ENCODE assay signal across 16 mouse cellular contexts in the genomic region with DNA sequence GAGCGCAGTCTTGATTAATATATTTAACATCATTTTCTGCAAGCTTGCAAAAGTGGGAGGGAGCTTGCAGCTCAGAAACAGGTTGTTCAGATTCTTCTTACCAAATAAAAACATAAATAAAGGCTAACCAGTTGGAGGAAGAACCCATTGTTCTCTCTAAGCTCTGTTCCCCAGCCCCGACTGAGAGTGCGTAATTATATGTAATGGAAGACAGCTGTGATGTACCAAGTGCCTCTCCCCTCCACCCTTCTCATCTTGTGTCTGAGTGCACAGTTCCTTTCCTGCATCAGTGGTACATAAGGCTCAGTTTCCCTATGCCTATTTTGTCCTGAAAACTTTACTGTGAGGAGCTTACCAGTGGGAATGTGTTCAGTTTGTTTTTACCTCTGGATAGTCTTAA.
A peak's percentile ranks its signal among the peaks of the same experiment; 100 is the strongest.
DNase-seq lines count a peak whose midpoint lies in the region; ATAC-seq and TF ChIP-seq lines count a peak whose summit lies in the region.
"Had no signal": no experiment of that assay in that cellular context is flagged by ENCODE, and none has a peak within 500 bp of the region (broad histone marks: within the 10 kb centered on the region; RNA-seq: fewer than 3 reads in every experiment).

No protein-coding gene starts in this region.

- H3K27ac ChIP-seq in hindbrain, postnatal 0 days, result no peak overlapping the region
- no peak overlapping the region for H3K27ac ChIP-seq in hindbrain, embryonic 12.5 days
- no peak overlapping the region for H3K27ac ChIP-seq in lung, postnatal 0 days (ENCODE audit: low read length)
- no peak overlapping the region; the same call in 1 of the 2 replicates for H3K27ac ChIP-seq in embryonic facial prominence, embryonic 11.5 days (replicated peaks; ENCODE audit: low read depth, low read length)
- no peak overlapping the region for H3K27ac ChIP-seq in forebrain, embryonic 16.5 days (ENCODE audit: low read length)
- H3K27ac ChIP-seq: heart, adult 2 months had no signal

- no peak overlapping the region for H3K9ac ChIP-seq in hindbrain, postnatal 0 days (replicated peaks; ENCODE audit: low read length)
- no peak overlapping the region for H3K9ac ChIP-seq in hindbrain, embryonic 12.5 days
- H3K9ac ChIP-seq in lung, postnatal 0 days (replicated peaks; ENCODE audit: low read depth), result no peak overlapping the region
- no peak overlapping the region for H3K9ac ChIP-seq in embryonic facial prominence, embryonic 11.5 days (replicated peaks; ENCODE audit: low read length)
- no peak overlapping the region for H3K9ac ChIP-seq in forebrain, embryonic 16.5 days (replicated peaks; ENCODE audit: low read depth, low read length)
- H3K9ac ChIP-seq: liver, postnatal 0 days had no signal

- H3K36me3 ChIP-seq in hindbrain, postnatal 0 days (ENCODE audit: insufficient read depth, low read length), result no peaks in the 10 kb centered on the region
- H3K36me3 ChIP-seq in hindbrain, embryonic 12.5 days, result no peaks in the 10 kb centered on the region
- no peaks in the 10 kb centered on the region for H3K36me3 ChIP-seq in lung, postnatal 0 days (ENCODE audit: insufficient read depth, low read length)
- H3K36me3 ChIP-seq in embryonic facial prominence, embryonic 11.5 days (replicated peaks; ENCODE audit: control insufficient read depth, insufficient read depth, low read depth, low read length), result no peaks in the 10 kb centered on the region
- no peaks in the 10 kb centered on the region for H3K36me3 ChIP-seq in forebrain, embryonic 16.5 days (ENCODE audit: control insufficient read depth, insufficient read depth)
- H3K36me3 ChIP-seq: G1E had no signal

- DNase-seq in hindbrain, postnatal 0 days (ENCODE audit: low spot score), result no peak
- peak; percentile 45 for DNase-seq in lung, postnatal 0 days (ENCODE audit: low spot score)
- no peak for DNase-seq in lung, postnatal 10 days
- DNase-seq in embryonic facial prominence, embryonic 11.5 days (ENCODE audit: low spot score), result peak; percentile 72
- no peak for DNase-seq in heart, adult 18-20 months
- DNase-seq in T-cell, adult 2 months (ENCODE audit: low spot score), result no peak
- DNase-seq: adrenal gland, postnatal 25 days; B cell, adult 2 months; cerebellum, adult 11-12 months; heart, adult 2 months; kidney, postnatal 36 days; liver, postnatal 0 days had no signal

- no peak overlapping the region for H3K4me3 ChIP-seq in hindbrain, postnatal 0 days (ENCODE audit: low read length)
- no peak overlapping the region for H3K4me3 ChIP-seq in hindbrain, embryonic 12.5 days
- no peak overlapping the region for H3K4me3 ChIP-seq in lung, postnatal 0 days (ENCODE audit: low read depth, low read length)
- no peak overlapping the region for H3K4me3 ChIP-seq in embryonic facial prominence, embryonic 11.5 days (ENCODE audit: low read depth, low read length)
- H3K4me3 ChIP-seq in forebrain, embryonic 16.5 days (replicated peaks; ENCODE audit: low read length), result no peak overlapping the region
- H3K4me3 ChIP-seq: heart, adult 2 months had no signal

- no peaks in the 10 kb centered on the region for H3K27me3 ChIP-seq in hindbrain, postnatal 0 days (ENCODE audit: insufficient read depth, low read length)
- no peaks in the 10 kb centered on the region for H3K27me3 ChIP-seq in hindbrain, embryonic 12.5 days
- H3K27me3 ChIP-seq in lung, postnatal 0 days (replicated peaks; ENCODE audit: insufficient read depth, low read length), result no peaks in the 10 kb centered on the region
- H3K27me3 ChIP-seq in embryonic facial prominence, embryonic 11.5 days (ENCODE audit: control insufficient read depth, insufficient read depth, low read length), result no peaks in the 10 kb centered on the region
- no peaks in the 10 kb centered on the region for H3K27me3 ChIP-seq in forebrain, embryonic 16.5 days (replicated peaks; ENCODE audit: control insufficient read depth, insufficient read depth, low read length)

- no peak for TF ChIP-seq EP300 in lung, postnatal 0 days (IDR thresholded peaks at IDR 0.05)

- 0 out of 2 replicates have a peak overlapping the region, but pooled peaks have one; percentile 36 for H3K4me2 ChIP-seq in hindbrain, postnatal 0 days (ENCODE audit: low read depth, low read length)
- H3K4me2 ChIP-seq in hindbrain, embryonic 12.5 days (replicated peaks), result no peak overlapping the region
- H3K4me2 ChIP-seq in lung, postnatal 0 days (replicated peaks; ENCODE audit: low read depth, low read length), result no peak overlapping the region
- 0 out of 2 replicates have a peak overlapping the region, but pooled peaks have one; percentile 2 for H3K4me2 ChIP-seq in embryonic facial prominence, embryonic 11.5 days (ENCODE audit: low read depth, low read length)
- H3K4me2 ChIP-seq in forebrain, embryonic 16.5 days (ENCODE audit: low read length), result no peak overlapping the region

- TF ChIP-seq CTCF in hindbrain, postnatal 0 days (IDR thresholded peaks at IDR 0.05; ENCODE audit: low read depth), result no peak
- TF ChIP-seq CTCF in lung, postnatal 0 days (IDR thresholded peaks at IDR 0.05), result no peak

- H3K4me1 ChIP-seq in hindbrain, postnatal 0 days (ENCODE audit: insufficient read depth, low read length), result no peaks in the 10 kb centered on the region
- H3K4me1 ChIP-seq in hindbrain, embryonic 12.5 days, result peaks cover 22% of the 10 kb centered on the region
- H3K4me1 ChIP-seq in lung, postnatal 0 days (ENCODE audit: insufficient read depth, low read depth, low read length), result no peaks in the 10 kb centered on the region
- H3K4me1 ChIP-seq in embryonic facial prominence, embryonic 11.5 days (ENCODE audit: control insufficient read depth, insufficient read depth, low read length), result no peaks in the 10 kb centered on the region; the same call in 1 of the 2 replicates
- H3K4me1 ChIP-seq in forebrain, embryonic 16.5 days (replicated peaks; ENCODE audit: control insufficient read depth, insufficient read depth, low read length), result no peaks in the 10 kb centered on the region

- 52% methylated on average over 3 of the region's 3 CpGs for WGBS in hindbrain, postnatal 0 days
- 32% methylated on average over 3 of the region's 3 CpGs for WGBS in hindbrain, embryonic 12.5 days
- 59% methylated on average over 3 of the region's 3 CpGs for WGBS in lung, postnatal 0 days
- WGBS in embryonic facial prominence, embryonic 11.5 days, result 31% methylated on average over 3 of the region's 3 CpGs
- 31% methylated on average over 3 of the region's 3 CpGs for WGBS in forebrain, embryonic 16.5 days

- ATAC-seq in hindbrain, postnatal 0 days, result no peak
- ATAC-seq in hindbrain, embryonic 12.5 days (ENCODE audit: low FRiP score), result no peak
- peak; percentile 52 for ATAC-seq in lung, postnatal 0 days
- peak; percentile 71; the same call in 1 of the 2 replicates for ATAC-seq in embryonic facial prominence, embryonic 11.5 days (replicated peaks; ENCODE audit: insufficient number of reproducible peaks, low FRiP score, low TSS enrichment, low read depth)
- peak; percentile 85 for ATAC-seq in forebrain, embryonic 16.5 days
- ATAC-seq: intestine, embryonic 16.5 days; liver, postnatal 0 days had no signal

- no peaks in the 10 kb centered on the region for H3K9me3 ChIP-seq in hindbrain, postnatal 0 days (ENCODE audit: low read length)
- no peaks in the 10 kb centered on the region for H3K9me3 ChIP-seq in hindbrain, embryonic 12.5 days (replicated peaks)
- H3K9me3 ChIP-seq in lung, postnatal 0 days (ENCODE audit: low read length), result no peaks in the 10 kb centered on the region
- no peaks in the 10 kb centered on the region for H3K9me3 ChIP-seq in embryonic facial prominence, embryonic 11.5 days (replicated peaks; ENCODE audit: control insufficient read depth, low read length)
- no peaks in the 10 kb centered on the region for H3K9me3 ChIP-seq in forebrain, embryonic 16.5 days (ENCODE audit: control insufficient read depth, low read length)

Comparison
In these comparisons a context has a peak if more than half of its experiments do, and no peak if none do; other contexts are left out.
1. DNase-seq: peak in lung, postnatal 0 days (single experiment) and embryonic facial prominence, embryonic 11.5 days (single experiment); none in hindbrain, postnatal 0 days (single experiment), lung, postnatal 10 days (single experiment), heart, adult 18-20 months (0 of 2) and T-cell, adult 2 months (single experiment).
2. H3K4me2 ChIP-seq: peak in hindbrain, postnatal 0 days (single experiment) and embryonic facial prominence, embryonic 11.5 days (single experiment); none in hindbrain, embryonic 12.5 days (single experiment), lung, postnatal 0 days (single experiment) and forebrain, embryonic 16.5 days (single experiment).
3. ATAC-seq: peak in lung, postnatal 0 days (single experiment), embryonic facial prominence, embryonic 11.5 days (single experiment) and forebrain, embryonic 16.5 days (single experiment); none in hindbrain, postnatal 0 days (single experiment) and hindbrain, embryonic 12.5 days (single experiment).